ENCODE assay signal across 10 mouse cellular contexts in the genomic region with DNA sequence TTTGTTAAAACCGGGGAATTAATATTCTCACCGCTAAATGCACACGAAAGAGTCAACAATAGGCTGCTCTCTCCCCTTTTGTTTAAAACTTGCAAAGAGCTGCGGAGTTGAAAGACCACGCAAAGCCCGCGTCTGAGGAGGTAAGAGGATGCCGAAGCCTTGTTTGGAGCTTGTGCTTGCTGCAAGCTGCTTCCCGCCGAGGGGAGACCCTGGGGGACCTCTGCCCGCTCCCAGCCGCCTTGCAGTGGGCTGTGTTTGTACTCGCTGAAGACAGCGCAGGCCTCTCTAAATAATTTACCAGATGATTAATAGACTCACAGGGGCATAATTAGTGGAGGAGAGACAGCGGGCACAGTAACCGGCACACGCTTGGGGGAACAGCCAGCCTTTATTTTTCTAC. TPM values are rescaled to one million over a fixed set of nuclear protein-coding genes. Genes with fewer than 3 reads are reported as not detected.
DNase-seq lines count a peak whose midpoint lies in the region; ATAC-seq and TF ChIP-seq lines count a peak whose summit lies in the region.
"Had no signal": no experiment of that assay in that cellular context is flagged by ENCODE, and none has a peak within 500 bp of the region (broad histone marks: within the 10 kb centered on the region; RNA-seq: fewer than 3 reads in every experiment).

No protein-coding gene starts in this region.

- under 1% methylated on average over 17 of the region's 17 CpGs for WGBS in kidney, embryonic 16.5 days
- under 1% methylated on average over 17 of the region's 17 CpGs for WGBS in embryonic facial prominence, embryonic 10.5 days
- whole genome bisulfite sequencing in intestine, embryonic 16.5 days, result under 1% methylated on average over 17 of the region's 17 CpGs
- under 1% methylated on average over 17 of the region's 17 CpGs for WGBS in neural tube, embryonic 12.5 days

- H3K27ac ChIP-seq in kidney, embryonic 16.5 days (ENCODE audit: low read length), result no peak overlapping the region
- H3K27ac ChIP-seq in embryonic facial prominence, embryonic 10.5 days (replicated peaks), result peak overlapping the region; percentile 51; the same call in 1 of the 2 replicates
- no peak overlapping the region for H3K27ac ChIP-seq in intestine, embryonic 16.5 days (ENCODE audit: low read length)
- H3K27ac ChIP-seq in neural tube, embryonic 12.5 days, result no peak overlapping the region
- H3K27ac ChIP-seq in left cerebral cortex, adult 2 months, result no peak overlapping the region

- peaks cover 42% of the 10 kb centered on the region for H3K27me3 ChIP-seq in kidney, embryonic 16.5 days (ENCODE audit: insufficient read depth, low read length)
- peaks cover 80% of the 10 kb centered on the region for H3K27me3 ChIP-seq in embryonic facial prominence, embryonic 10.5 days (replicated peaks; ENCODE audit: low read depth, poor library complexity, severe bottlenecking)
- peaks cover 4% of the 10 kb centered on the region; the same call in 1 of the 2 replicates for H3K27me3 ChIP-seq in intestine, embryonic 16.5 days (replicated peaks; ENCODE audit: control insufficient read depth, insufficient read depth, low read length)
- peaks cover 53% of the 10 kb centered on the region for H3K27me3 ChIP-seq in neural tube, embryonic 12.5 days (replicated peaks)

- TF ChIP-seq CTCF in left cerebral cortex, adult 2 months (IDR thresholded peaks at IDR 0.05), result no peak

- peaks cover 21% of the 10 kb centered on the region for H3K4me1 ChIP-seq in kidney, embryonic 16.5 days (ENCODE audit: insufficient read depth, low read length)
- peaks cover 49% of the 10 kb centered on the region for H3K4me1 ChIP-seq in embryonic facial prominence, embryonic 10.5 days
- 0 out of 2 replicates have a peak, but pooled peaks cover 2% of the 10 kb centered on the region for H3K4me1 ChIP-seq in intestine, embryonic 16.5 days (ENCODE audit: control insufficient read depth, insufficient read depth, low read length)
- peaks cover 23% of the 10 kb centered on the region for H3K4me1 ChIP-seq in neural tube, embryonic 12.5 days

- no peaks in the 10 kb centered on the region for H3K9me3 ChIP-seq in kidney, embryonic 16.5 days (ENCODE audit: low read length)
- H3K9me3 ChIP-seq in embryonic facial prominence, embryonic 10.5 days, result no peaks in the 10 kb centered on the region
- no peaks in the 10 kb centered on the region for H3K9me3 ChIP-seq in intestine, embryonic 16.5 days (ENCODE audit: control insufficient read depth, low read length)
- no peaks in the 10 kb centered on the region for H3K9me3 ChIP-seq in neural tube, embryonic 12.5 days

- ATAC-seq in kidney, embryonic 16.5 days (ENCODE audit: low FRiP score, low TSS enrichment), result no peak
- ATAC-seq in intestine, embryonic 16.5 days, result no peak
- no peak for ATAC-seq in neural tube, embryonic 12.5 days (ENCODE audit: low FRiP score, low read depth)

- H3K4me2 ChIP-seq in kidney, embryonic 16.5 days (replicated peaks; ENCODE audit: low read depth, low read length), result peak overlapping the region; percentile 69
- H3K4me2 ChIP-seq in intestine, embryonic 16.5 days (ENCODE audit: low read depth, low read length), result peak overlapping the region; percentile 68
- H3K4me2 ChIP-seq in neural tube, embryonic 12.5 days (replicated peaks), result peak overlapping the region; percentile 58

- H3K4me3 ChIP-seq in kidney, embryonic 16.5 days (ENCODE audit: low read length), result peak overlapping the region; percentile 45
- H3K4me3 ChIP-seq in embryonic facial prominence, embryonic 10.5 days, result peak overlapping the region; percentile 60
- H3K4me3 ChIP-seq in intestine, embryonic 16.5 days (ENCODE audit: low read length), result peak overlapping the region; percentile 41
- H3K4me3 ChIP-seq in neural tube, embryonic 12.5 days, result peak overlapping the region; percentile 22
- no peak overlapping the region for H3K4me3 ChIP-seq in left cerebral cortex, adult 2 months
- H3K4me3 ChIP-seq: erythroblast, embryonic 14.5 days had no signal

- H3K9ac ChIP-seq in kidney, embryonic 16.5 days (replicated peaks; ENCODE audit: low read length), result peak overlapping the region; percentile 61
- H3K9ac ChIP-seq in intestine, embryonic 16.5 days (ENCODE audit: low read depth, low read length), result peak overlapping the region; percentile 37
- H3K9ac ChIP-seq in neural tube, embryonic 12.5 days, result peak overlapping the region; percentile 33; the same call in 1 of the 2 replicates

- intact Hi-C loops in left cerebral cortex, postnatal 36 days (cut with DNase I), result loop anchor here (5.0 kb wide), 1 partner anchor 301 kb away; no protein-coding TSS in a partner anchor
- intact Hi-C loops in left cerebral cortex, postnatal 4 days (cut with DNase I), result loop anchor here (10.0 kb wide), 1 partner anchor 164 kb away; a partner anchor contains a TSS
- intact Hi-C loops in left cerebral cortex, adult 2 months (cut with DNase I), result no loop called here

- H3K36me3 ChIP-seq in kidney, embryonic 16.5 days (ENCODE audit: insufficient read depth, low read length), result no peaks in the 10 kb centered on the region
- no peaks in the 10 kb centered on the region for H3K36me3 ChIP-seq in embryonic facial prominence, embryonic 10.5 days (replicated peaks)
- H3K36me3 ChIP-seq in intestine, embryonic 16.5 days (ENCODE audit: control insufficient read depth, insufficient read depth, low read length), result no peaks in the 10 kb centered on the region
- no peaks in the 10 kb centered on the region for H3K36me3 ChIP-seq in neural tube, embryonic 12.5 days

- DNase-seq in kidney, postnatal 36 days, result no peak
- peak; percentile 66 for DNase-seq in embryonic facial prominence, embryonic 10.5 days (ENCODE audit: low spot score)
- DNase-seq in left cerebral cortex, postnatal 36 days (ENCODE audit: low spot score in 2 of 2), result no peak
- no peak for DNase-seq in left cerebral cortex, postnatal 4 days
- DNase-seq in left cerebral cortex, adult 2 months (ENCODE audit: extremely low spot score in 1 of 2, low spot score in 2 of 2), result no peak

RNA-seq across cellular contexts. Expression of a gene that starts 51.2 kb away (rescaled TPM):
- polyA plus RNA-seq in kidney, embryonic 16.5 days (2015; fragmentation: Nextera tagmentation; extraction: Ambion mirVana), result 0.94 and 1.2 TPM in 2 replicates
- polyA plus RNA-seq in embryonic facial prominence, embryonic 10.5 days (2016; fragmentation: Nextera tagmentation; extraction: Ambion mirVana), result 0.70 and 1.1 TPM in 2 replicates
- polyA plus RNA-seq in intestine, embryonic 16.5 days (2015; fragmentation: Nextera tagmentation; extraction: Ambion mirVana), result 0.22 and 0.35 TPM in 2 replicates
- polyA plus RNA-seq in neural tube, embryonic 12.5 days (2016; fragmentation: Nextera tagmentation; extraction: Ambion mirVana), result 0.59 and 0.96 TPM in 2 replicates
- 1 to 10 TPM; 1.6 to 1.7 TPM for total RNA-seq in left cerebral cortex, postnatal 36 days (2021)
- total RNA-seq in left cerebral cortex, postnatal 4 days (2021), result 1 to 10 TPM; 1.7 to 1.8 TPM
- 1 to 10 TPM; 1.1 to 1.7 TPM for total RNA-seq in left cerebral cortex, adult 2 months (2021)
- polyA plus RNA-seq: erythroblast, embryonic 14.5 days had no signal

RNA-seq across cellular contexts. Expression of a gene that starts 51.7 kb away (rescaled TPM):
- polyA plus RNA-seq in kidney, embryonic 16.5 days (2015; fragmentation: Nextera tagmentation; extraction: Ambion mirVana), result 2.3 and 2.7 TPM in 2 replicates
- 2.6 and 3.2 TPM in 2 replicates for polyA plus RNA-seq in embryonic facial prominence, embryonic 10.5 days (2016; fragmentation: Nextera tagmentation; extraction: Ambion mirVana)
- 0.50 and 1.1 TPM in 2 replicates for polyA plus RNA-seq in intestine, embryonic 16.5 days (2015; fragmentation: Nextera tagmentation; extraction: Ambion mirVana)
- polyA plus RNA-seq in neural tube, embryonic 12.5 days (2016; fragmentation: Nextera tagmentation; extraction: Ambion mirVana), result 1.1 and 1.2 TPM in 2 replicates
- total RNA-seq in left cerebral cortex, postnatal 36 days (2021), result not detected
- not detected for total RNA-seq in left cerebral cortex, postnatal 4 days (2021)
- not detected for total RNA-seq in left cerebral cortex, adult 2 months (2021)
- total RNA-seq: neutrophil, adult 5-6 weeks had no signal
- polyA plus RNA-seq: erythroblast, embryonic 14.5 days had no signal
